Mouse (Mus musculus) WW6 (cell line): ENCODE measurements around the gene Henmt1.

Source experiments
- DNase-seq: peaks from one replicate; pipeline ENCODE4 v3.0.0-alpha.2; 2013; ENCODE audit warnings: low read depth, low spot score

Henmt1 gene

GRCm38 (mm10) chr3:108940001-108940633 lies 444 bp downstream of the Henmt1 start, which contains the start of gene Gm9857:
Gm9857 (minus strand) TSS chr3:108940445.
- DNase-seq: peak; percentile 20

GRCm38 (mm10) chr3:108940996-108941395 lies 1.3 kb downstream of the Henmt1 start:
- DNase-seq: no peak

- DNase-seq: no peak
Observed at GRCm38 (mm10) chr3:108957976-108958375, 18.3 kb downstream of the Henmt1 start.

GRCm38 (mm10) chr3:108959680-108960295 lies 20.1 kb downstream of the Henmt1 start:
- DNase-seq: no peak

- DNase-seq: no peak
Observed at GRCm38 (mm10) chr3:108961226-108961625, 21.6 kb downstream of the Henmt1 start.

GRCm38 (mm10) chr3:108961655-108962054 lies 22.0 kb downstream of the Henmt1 start:
- no peak for DNase-seq

GRCm38 (mm10) chr3:108963278-108963677 lies 23.6 kb downstream of the Henmt1 start:
- no peak for DNase-seq

- DNase-seq: no peak
Observed at GRCm38 (mm10) chr3:108963776-108964175, 24.1 kb downstream of the Henmt1 start.

- DNase-seq: peak; percentile 45
Observed at GRCm38 (mm10) chr3:108964361-108965044, 24.8 kb downstream of the Henmt1 start.

- DNase-seq: no peak
Observed at GRCm38 (mm10) chr3:108966051-108966450, 26.4 kb downstream of the Henmt1 start.

- DNase-seq: no peak
Observed at GRCm38 (mm10) chr3:108973980-108974660, 34.4 kb downstream of the Henmt1 start.

GRCm38 (mm10) chr3:108974920-108975485 lies 35.3 kb downstream of the Henmt1 start:
- no peak for DNase-seq

- DNase-seq: peak; percentile 26
Observed at GRCm38 (mm10) chr3:108977340-108978030, 37.8 kb downstream of the Henmt1 start.

- no peak for DNase-seq
Observed at GRCm38 (mm10) chr3:108981946-108982345, 42.3 kb downstream of the Henmt1 start.

- DNase-seq: no peak
Observed at GRCm38 (mm10) chr3:108983989-108984388, 44.3 kb downstream of the Henmt1 start.

GRCm38 (mm10) chr3:108986534-108986933 lies 46.9 kb downstream of the Henmt1 start:
- DNase-seq: no peak

GRCm38 (mm10) chr3:108987009-108987659 lies 47.5 kb downstream of the Henmt1 start:
- no peak for DNase-seq

GRCm38 (mm10) chr3:108989971-108990548 lies 50.4 kb downstream of the Henmt1 start:
- DNase-seq: no peak

GRCm38 (mm10) chr3:108994477-108994876 lies 54.8 kb downstream of the Henmt1 start:
- no peak for DNase-seq

- DNase-seq: no peak
Observed at GRCm38 (mm10) chr3:108995379-108995778, 55.7 kb downstream of the Henmt1 start.
